24 mouse cellular contexts compared by ENCODE assay signal in genomic region chr4:89630374-89631079, GRCm38 (mm10). TPM values are rescaled to one million over a fixed set of nuclear protein-coding genes. Genes with fewer than 3 reads are reported as not detected.
"Had no signal": no experiment of that assay in that cellular context is flagged by ENCODE, and none has a peak within 500 bp of the region (broad histone marks: within the 10 kb centered on the region; RNA-seq: fewer than 3 reads in every experiment).

No protein-coding gene starts in this region.

- H3K9ac ChIP-seq: limb, embryonic 13.5 days; liver, embryonic 12.5 days; liver, embryonic 15.5 days; lung, embryonic 15.5 days; neural tube, embryonic 12.5 days; neural tube, embryonic 15.5 days had no signal

- ATAC-seq: liver, embryonic 12.5 days had no signal

- H3K27me3 ChIP-seq: limb, embryonic 13.5 days; liver, embryonic 12.5 days; liver, embryonic 15.5 days; lung, embryonic 15.5 days; megakaryocyte, embryonic 14.5 days; neural tube, embryonic 12.5 days; neural tube, embryonic 15.5 days had no signal

- H3K27ac ChIP-seq: kidney, postnatal 0 days; limb, embryonic 10.5 days; limb, embryonic 13.5 days; liver, embryonic 12.5 days; liver, embryonic 15.5 days; lung, embryonic 15.5 days; midbrain, embryonic 10.5 days; neural tube, embryonic 12.5 days; neural tube, embryonic 15.5 days; stomach, postnatal 0 days had no signal

- H3K36me3 ChIP-seq: limb, embryonic 10.5 days; limb, embryonic 13.5 days; liver, embryonic 12.5 days; liver, embryonic 15.5 days; lung, embryonic 15.5 days; midbrain, embryonic 10.5 days; neural tube, embryonic 12.5 days; neural tube, embryonic 15.5 days had no signal

- DNase-seq: kidney, adult 9 months; kidney, postnatal 25 days; liver; lung, adult 18-20 months; lung, postnatal 10 days; lung, postnatal 36 days; midbrain, embryonic 14.5 days; right cerebral cortex, adult 18-20 months; right cerebral cortex, postnatal 14 days; right cerebral cortex, postnatal 4 days; thymus, adult 2 months; thymus, postnatal 14 days; thymus, postnatal 4 days had no signal

- H3K4me2 ChIP-seq: limb, embryonic 13.5 days; liver, embryonic 12.5 days; liver, embryonic 15.5 days; lung, embryonic 15.5 days; neural tube, embryonic 12.5 days; neural tube, embryonic 15.5 days had no signal

- H3K9me3 ChIP-seq: limb, embryonic 10.5 days; limb, embryonic 13.5 days; liver, embryonic 12.5 days; liver, embryonic 15.5 days; lung, embryonic 15.5 days; midbrain, embryonic 10.5 days; neural tube, embryonic 12.5 days; neural tube, embryonic 15.5 days had no signal

- H3K4me1 ChIP-seq: limb, embryonic 10.5 days; limb, embryonic 13.5 days; liver, embryonic 12.5 days; liver, embryonic 15.5 days; lung, embryonic 15.5 days; megakaryocyte, embryonic 14.5 days; neural tube, embryonic 12.5 days; neural tube, embryonic 15.5 days had no signal

- H3K4me3 ChIP-seq: limb, embryonic 10.5 days; limb, embryonic 13.5 days; liver, embryonic 12.5 days; liver, embryonic 15.5 days; lung, embryonic 15.5 days; megakaryocyte, embryonic 14.5 days; midbrain, embryonic 10.5 days; neural tube, embryonic 12.5 days; neural tube, embryonic 15.5 days had no signal

RNA-seq across cellular contexts. Expression of gene Dmrta1, which starts 48.7 kb away (rescaled TPM):
- polyA plus RNA-seq: liver, embryonic 12.5 days; liver, embryonic 15.5 days; lung, embryonic 15.5 days had no signal
